Mouse (Mus musculus) adrenal gland, adult 8-10 months (tissue): ENCODE measurements around the gene Tacc2. TPM values are rescaled to one million over a fixed set of nuclear protein-coding genes. Genes with fewer than 3 reads are reported as not detected.

ENCODE experiments used
- DNase-seq: peaks from one replicate; pipeline ENCODE4 v3.0.0; 2022
- total RNA-seq, 4 experiments: library from RNA; stranded (reverse); gene quantifications; 2 replicates each; pipeline ENCODE4 v1.2.4; 2022

The Tacc2 gene
- total RNA-seq, 4 experiments from 2014 or later: 38.1 to 63.0 (median 49.3) TPM

DNA sequence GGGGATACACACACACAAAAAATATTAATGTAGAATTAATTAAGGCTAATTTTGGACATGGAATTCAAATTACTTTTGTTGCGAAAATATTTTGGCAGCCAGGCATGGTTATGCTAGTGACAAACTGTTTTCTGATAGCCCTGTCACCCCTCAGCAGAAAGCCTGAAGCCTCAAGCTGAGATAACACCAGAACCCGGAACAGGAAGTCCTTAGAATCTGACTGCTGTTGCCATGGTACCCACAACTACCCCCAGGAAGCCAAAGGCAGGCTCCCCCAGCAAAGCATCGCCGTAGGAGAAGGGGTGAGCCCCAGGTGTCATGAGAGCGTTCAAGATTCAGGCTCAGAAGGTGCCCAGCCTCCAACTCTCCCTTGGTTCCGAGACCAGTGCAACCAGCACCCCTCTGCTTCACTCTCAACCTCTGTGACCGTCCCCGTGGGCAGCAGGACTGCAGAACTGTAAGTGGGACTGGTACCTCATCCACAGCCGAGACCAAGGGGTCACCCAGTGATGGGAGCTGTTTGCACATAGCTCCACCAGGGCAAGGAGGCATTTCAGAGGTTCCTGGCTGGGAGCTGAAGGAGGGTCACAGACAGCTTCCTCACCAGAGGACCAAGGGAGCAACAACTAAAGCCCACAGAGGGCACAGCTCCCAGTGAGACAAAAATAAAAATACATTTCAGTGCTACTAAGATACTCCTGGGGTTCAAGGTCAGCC is 196.8 kb downstream of the Tacc2 start, which contains the start of gene Btbd16:
Gene Btbd16 (plus strand): TSS at position 156 of the 717 bp plus-strand sequence.
- DNase-seq: no peak

DNA sequence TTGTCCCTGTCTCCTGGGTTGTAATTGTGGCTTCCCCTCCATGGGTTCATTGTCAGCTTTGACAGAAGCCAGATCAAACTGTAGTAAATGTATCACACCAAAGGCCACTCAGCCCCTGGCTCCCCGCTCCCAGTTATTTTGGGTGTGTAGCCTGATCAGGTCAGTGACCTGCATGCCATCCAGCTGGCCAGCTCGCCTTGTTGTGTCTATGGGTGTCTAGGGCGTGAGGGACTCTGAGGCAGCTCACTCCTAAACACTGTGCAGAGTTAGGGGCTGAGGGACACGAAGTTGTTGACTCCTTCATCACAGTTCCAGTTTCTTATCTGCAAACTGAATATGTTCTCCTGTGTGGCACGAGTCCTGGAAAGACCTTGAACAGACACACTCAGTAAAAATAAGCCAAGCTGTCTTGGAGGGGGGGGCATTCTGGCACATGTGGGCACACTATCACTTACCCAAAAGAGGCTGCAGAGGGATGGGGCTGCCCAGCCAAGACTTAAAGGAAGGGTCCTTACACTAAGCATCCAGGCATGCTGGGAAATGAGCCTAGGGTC is 203.7 kb downstream of the Tacc2 start:
- DNase-seq: no peak

DNA sequence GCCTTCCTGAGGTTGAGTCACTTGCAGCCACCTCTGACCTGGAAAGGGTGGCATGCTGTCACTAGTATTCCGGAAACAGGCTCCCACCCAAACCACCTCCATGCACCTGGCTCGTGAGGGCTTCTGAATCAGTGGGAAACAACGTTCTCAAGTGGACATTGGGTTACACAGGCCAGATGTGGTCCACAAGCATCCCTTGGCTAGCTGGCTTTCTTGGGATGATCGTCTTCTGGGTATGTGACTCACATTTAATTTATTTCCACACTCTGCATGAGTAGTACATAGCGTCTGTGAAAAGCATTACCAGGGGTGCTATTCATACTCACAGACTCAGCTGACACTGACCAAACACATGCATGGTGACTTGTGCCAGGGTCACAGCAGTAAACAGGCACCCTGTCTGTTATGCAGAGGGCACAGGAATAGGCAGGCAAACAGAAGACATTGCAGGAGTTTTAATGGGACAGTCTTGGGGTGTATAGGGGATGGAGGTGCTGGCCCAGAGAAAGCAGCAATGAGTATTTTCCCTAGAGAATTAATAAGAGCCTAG is 205.3 kb downstream of the Tacc2 start:
- DNase-seq: no peak

DNA sequence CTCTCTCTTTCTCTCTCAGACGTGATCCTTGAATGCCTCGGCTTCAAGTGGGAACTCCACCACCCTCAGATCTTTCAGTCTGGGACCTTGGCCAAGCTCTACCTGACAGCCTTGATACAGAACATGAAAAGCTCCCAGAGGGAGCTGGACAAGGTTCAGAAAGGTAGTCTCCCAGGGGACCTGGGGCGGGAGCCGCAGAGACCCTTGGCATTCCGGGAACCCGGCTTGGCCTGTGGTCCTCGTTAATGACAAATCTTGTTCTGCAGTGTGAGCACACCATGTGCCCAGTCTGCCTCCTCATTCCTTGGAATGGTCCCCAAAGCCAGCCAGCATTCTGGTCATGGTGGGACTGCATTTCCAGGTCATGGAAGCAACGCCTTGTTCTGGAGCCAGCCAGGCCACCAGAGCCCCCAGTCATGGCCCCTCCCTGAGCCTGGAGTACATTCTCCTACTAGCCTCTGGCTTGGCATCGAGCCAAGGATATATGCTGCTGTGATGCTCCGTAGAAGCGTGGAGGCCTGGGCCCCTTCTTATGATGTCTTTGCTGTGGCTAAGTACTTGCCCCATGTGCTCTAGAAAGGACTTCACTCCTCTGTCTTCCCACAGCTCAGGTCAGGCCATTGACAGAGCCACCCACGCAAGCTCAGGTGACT is 208.8 kb downstream of the Tacc2 start:
- DNase-seq: no peak

DNA sequence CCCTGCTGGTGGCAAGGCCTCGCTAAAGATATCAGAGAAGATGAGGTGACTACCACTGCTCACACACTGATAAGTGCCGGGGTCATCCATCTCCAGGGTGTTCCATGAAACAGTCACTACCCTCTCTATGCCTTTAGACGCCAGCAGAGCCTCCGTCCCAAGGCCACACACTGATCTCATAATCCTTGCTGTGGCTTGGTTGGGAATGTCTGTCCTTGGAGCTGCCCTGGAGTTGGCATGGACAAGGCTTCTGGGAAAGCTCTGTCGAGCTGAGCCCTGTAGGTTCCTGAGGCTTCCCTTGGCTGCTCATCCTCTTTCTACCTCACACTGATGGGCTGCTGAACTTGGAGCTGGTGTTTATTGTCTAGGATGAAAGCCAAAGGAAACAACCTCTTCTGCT is 209.5 kb downstream of the Tacc2 start:
- peak; percentile 82 for DNase-seq

DNA sequence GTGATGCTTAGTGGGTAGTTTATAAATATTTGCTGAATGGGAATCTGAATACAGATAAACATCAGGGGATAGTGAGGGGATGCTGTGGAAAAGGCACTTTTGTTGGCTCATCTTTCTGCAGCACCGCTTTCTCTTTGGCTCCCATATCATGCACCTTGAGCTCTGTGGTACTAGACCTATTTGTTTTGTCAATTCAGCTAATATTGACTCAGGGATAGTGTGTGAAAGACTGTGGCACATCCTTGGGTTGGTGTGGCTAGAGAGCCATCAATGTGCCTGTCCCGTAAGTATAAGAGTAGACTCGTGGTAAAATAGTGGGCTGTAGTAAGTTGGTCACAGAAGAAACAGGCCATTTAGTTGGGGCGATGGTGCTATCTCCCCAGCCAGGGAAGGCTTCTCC is 210.3 kb downstream of the Tacc2 start:
- DNase-seq: no peak

DNA sequence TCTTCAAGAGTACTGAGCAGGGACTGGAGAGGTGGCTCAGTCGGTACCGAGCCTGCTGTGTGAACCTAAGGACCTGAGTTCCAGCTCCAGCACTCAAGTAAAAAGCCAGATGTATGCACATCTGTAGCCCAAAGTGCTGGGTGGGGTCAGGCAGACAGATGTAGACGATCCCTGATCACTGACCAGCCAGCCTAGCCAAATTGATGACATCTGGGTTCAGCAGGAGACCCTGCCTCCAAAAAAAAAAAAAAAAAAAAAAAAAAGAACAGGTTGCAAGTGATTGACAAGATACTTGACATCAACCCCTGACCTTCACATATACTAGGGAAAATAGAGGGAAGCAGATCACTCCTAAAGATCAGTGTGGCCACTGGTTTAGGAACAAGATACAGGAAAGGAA is 211.7 kb downstream of the Tacc2 start:
- DNase-seq: no peak

DNA sequence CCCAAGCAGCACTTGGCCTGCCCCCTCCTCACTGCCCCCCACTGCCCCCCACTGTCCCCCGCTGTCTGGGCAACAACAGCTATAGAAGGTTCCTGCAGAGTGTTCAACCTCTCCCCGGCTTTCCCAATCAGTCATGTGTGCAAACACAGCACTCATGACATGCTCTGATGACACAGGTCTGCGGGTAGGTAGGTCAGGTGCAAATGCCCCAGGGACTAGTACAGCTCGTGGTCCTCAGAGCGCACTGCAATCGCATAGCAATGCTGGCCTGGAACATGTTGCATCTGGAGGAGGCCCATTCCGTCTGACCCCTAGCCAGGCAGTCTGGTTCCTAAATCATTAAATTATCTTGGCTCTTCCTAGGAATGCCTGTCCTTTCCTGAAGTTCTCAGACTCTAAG is 212.2 kb downstream of the Tacc2 start:
- no peak for DNase-seq

DNA sequence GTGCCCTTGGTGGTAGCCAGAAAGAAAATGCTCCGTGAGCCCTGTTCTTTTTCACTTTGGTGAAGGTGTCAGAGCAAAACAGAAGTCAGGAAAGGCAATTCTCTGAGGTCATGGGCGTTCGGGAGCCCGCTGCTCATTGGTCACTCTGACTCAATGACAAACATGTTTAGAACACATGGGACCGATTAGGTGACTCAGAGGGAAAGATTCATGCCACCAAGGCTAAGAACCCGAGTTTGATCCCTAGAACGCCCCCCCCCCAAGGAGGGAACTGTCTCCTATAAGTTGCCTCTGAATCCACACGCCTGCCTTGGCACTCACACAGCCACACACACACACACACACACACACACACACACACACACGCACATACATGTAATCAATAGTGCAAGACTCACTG is 216.4 kb downstream of the Tacc2 start:
- DNase-seq: no peak

DNA sequence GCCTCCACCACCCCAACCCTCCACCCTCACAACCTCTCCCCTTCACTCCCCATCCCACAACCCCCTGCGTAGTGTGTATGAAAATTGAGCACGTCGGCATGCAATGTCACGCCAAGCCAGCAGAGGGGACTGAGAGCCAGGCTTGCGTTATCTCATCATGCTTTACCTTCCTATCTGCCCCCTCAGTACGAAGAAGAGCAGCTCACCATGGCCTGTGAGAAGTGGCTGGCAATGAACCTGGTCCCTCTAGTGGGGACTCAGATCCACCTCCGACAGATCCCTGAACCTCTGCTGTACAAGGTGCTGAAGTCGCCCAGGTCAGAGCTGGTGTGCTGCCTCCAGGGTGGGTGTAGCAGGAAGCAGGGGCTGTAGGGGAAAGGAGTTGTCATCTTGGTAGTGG is 219.5 kb downstream of the Tacc2 start:
- DNase-seq: no peak

DNA sequence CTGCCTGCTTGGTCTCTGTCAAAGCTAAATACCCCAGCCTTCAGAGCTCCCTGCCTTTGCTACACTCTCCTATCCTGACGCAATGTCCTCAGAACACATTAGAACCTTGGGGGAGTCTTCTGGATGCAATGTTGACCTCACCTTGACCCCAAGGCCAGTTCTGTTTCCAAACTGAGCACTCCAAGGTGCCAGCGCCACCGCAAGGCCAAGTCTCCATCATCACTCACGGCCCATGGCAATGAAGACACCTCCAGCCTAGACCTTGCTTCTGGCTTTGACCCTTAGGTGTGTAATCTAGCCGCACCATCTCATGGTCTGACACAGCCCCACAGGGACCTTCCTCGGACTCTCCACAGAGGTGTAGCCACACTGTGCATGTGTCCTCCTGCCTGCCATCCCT is 220.3 kb downstream of the Tacc2 start:
- DNase-seq: peak; percentile 32

DNA sequence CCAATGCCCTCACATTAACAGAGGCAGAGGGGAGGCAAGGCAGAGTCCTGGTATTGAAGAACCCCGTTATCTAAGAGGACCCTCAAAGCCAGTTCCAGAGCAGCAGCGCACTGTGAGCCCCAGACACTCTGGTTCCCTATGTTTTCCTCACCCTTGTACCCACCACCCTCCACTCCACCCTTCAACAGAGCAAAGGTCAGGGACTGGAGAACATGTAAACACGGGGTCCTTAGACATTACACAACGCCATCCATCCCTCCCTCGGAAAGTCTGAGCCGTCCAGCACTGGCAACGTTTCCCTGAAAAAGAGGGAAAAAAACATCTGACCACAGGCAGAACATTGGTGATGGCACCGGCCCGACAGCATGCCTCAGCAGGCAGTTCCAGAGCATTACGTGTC is 222.2 kb downstream of the Tacc2 start:
- no peak for DNase-seq

DNA sequence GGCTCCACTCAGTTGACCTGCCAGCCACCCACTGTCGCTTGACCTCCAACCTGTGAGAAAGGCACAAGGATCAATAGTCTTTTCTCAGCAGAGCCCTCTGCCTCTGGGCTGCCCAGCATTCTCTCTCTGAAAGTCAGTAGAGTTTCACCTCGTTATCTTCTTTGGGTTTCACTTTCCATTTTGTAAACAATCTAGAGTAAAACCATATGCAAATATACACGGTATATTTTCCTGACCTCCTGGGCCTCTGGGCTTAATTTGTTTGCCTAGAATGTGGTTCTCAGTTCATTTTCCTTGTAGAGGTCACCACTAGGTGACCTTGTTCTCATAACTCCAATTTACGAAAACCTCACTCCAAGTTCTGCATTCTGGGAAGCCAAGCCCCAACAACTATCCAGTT is 223.4 kb downstream of the Tacc2 start:
- no peak for DNase-seq

DNA sequence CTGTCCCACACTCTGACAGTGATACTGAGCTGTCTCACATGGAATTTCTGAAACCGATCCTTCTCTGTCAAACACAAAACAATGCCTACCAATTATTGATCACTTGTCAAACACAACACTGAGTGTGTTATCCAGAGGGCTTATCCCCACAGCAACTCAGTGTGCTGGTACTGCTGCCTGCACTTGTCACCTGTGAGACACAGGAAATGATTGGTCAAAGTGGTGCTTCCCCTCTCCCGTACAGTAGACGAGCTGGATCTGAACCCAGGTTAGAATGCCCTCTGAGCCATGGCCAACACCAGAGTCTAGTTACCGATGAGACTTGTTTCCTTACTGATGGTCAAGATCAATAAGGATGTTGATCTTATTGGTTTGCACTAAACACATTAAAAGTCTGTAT is 224.6 kb downstream of the Tacc2 start:
- DNase-seq: no peak

DNA sequence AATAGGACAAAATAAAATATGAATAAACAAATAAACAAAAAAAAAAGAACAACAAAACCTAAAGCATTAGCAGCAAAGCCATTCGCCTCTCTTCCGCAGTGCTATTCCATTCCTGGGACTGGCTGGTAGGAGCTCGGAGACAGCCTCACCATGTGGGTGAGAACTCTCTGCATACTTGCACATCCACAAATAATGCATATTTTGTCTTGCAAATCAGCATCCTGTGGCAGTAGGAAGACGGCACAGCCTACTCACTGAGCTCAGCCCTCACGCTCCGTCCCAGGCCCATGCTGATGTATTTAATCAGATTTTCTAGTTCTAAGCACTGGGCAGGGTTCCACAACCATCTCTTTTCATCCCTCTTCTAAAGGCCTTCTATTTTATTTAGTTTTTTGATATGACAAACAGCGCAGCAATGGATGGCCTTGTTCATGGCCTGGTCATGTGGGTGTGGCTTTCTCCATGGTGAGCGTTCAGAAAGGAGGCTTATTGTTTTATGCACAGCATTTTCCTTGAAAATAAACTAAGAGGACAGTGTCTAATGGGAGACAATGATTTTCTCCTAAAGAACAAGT is 226.1 kb downstream of the Tacc2 start:
- DNase-seq: peak; percentile 42

DNA sequence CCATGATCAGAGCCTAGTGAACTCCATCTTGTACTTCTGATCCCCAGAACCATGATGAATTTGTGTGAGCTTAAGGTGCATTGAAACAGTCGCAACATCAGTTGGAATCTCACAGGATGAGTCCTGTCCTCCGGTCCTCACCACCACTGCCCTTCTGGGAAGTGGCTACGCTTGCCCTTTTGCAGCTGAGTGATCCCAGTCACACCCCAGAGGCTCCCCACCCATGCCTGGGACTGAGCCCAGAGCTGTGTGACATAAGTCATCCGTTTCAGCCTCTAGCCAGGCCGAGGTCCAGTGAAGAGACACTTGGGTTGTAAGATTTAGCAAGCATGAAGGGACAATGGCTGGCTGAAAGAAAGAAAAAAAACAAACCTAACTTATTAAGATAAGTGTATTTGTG is 227.8 kb downstream of the Tacc2 start:
- DNase-seq: no peak

DNA sequence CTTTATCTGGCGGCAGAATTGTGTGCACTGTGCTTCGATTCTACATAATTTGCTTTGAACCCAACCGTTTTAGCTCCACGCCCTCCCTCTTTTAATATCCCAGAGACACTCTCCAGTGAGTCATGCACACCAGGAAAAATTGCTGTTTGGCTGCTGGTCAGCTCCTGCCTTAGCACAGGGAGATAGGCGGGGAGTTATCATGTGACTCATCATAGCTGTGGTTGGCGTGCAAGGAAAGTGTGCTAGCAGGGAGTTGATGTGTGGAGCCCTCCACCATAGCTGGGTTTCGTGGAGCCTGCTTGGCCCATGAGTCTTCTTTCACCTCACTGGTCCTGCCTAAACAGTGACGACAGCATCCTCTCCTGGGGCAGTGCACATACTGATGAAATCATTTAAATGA is 230.5 kb downstream of the Tacc2 start:
- peak; percentile 74 for DNase-seq

DNA sequence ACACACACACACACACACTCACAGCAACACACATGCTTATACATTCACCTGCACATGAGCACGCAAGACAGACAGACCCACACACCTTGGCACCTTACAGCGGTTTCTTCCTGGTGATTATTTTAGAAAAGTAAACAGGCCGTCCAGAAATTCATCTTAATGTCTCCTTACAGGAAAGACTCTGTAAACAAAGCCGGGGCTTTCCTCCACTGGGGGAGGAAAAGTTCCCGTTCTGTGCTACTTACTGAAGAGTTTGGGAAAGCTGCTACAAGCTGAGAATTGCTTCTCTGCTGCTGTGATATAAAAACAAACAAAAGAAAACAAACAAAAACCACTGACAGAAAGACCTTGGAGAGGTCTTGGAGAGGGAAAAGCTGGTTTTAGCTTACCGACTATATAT is 231.5 kb downstream of the Tacc2 start:
- no peak for DNase-seq

DNA sequence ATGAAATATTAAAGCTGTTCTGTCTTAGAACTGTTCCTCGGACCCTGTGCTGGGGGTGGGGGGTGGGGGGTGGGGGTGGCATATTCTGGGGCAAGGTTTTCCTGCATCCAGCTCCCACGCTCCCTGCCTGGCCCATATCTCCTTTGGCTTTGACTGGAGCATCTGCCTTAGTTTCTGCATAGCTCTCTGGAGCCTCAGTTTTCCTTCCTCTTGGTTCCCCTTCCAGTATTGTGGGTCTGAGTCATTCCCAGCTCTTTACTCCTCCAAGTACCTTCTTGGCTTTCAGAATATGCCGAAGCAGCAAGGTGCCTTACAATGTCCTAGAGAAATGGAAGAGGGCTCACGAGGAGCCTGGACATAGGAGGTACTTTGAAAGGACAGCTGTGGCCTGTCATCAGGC is 233.0 kb downstream of the Tacc2 start:
- no peak for DNase-seq

DNA sequence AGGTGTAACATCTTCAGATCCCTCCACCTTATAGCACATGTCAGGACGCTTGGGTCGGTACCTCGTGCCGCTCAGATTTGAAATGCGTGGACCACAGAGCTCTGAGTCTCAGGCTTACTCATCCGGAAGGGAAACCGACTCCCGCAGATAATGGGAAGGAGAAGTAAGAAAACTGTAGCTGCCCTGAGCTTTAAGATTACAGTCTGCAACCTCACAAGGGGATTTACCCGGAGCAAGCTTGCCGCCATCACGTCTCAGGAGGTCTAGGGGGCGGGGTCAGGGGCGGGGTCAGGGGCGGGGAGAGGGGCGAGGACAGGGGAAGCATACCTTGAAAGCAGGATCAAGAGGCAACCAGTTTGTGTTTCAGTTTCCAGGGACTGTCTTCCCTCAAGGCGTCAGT is 235.2 kb downstream of the Tacc2 start:
- no peak for DNase-seq
